Mouse (Mus musculus): Measurements from ENCODE around the gene Ehd4. TPM values are rescaled to one million over a fixed set of nuclear protein-coding genes. Genes with fewer than 3 reads are reported as not detected.

Gene Ehd4
- total RNA-seq, 1 experiment from 2014 or later, result 34.2 TPM

- DNase-seq, result no peak
Measured at GRCm38 (mm10) chr2:120069466-120069990, 84.9 kb downstream of the Ehd4 start.

DNA sequence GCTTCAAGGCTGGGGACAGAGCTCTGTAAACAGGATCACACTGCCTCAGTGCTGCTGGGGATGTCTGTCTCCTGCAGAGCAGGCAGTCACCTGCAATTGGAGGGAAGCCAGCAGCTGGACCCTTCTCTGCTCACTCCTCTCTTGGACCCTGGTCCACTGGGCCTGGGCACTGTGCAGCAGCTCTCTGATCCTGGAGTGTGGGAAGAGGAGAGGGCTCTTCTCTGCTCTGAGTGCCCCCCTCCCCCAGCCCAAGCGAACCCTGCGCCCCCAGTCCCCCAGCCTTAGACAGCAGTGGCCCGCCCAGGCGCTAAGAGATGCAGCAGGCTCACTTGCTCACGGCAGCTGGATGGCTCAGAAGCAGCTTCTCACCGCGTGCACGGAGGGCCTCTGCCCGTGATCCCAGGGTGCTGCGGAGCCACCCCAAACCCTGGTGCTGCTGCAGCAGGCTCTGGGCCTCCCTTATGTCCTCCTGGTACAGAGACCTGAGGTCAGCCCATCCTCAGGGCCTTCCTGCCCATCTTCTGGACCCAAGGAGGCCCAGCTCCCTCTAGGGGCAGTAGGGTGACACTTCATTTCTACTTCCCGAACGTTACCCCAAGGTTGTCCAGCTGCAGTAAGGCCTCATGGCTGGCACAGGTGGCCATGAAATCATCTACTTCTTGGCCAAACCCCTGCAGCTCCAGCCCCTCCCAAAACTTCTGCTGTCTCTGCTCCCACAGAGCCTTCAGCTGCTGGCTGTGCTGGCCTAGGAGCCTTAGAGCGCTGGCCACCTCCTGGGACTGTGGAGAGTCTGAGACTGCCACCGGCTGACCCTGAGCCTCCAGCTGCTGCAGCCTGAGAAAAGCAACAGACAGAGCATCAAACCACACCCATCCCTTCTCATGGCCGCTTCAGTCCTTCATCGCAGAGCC is 85.6 kb downstream of the Ehd4 start:
- DNase-seq, result peak; percentile 73

GRCm38 (mm10) chr2:120066224-120066623 is 88.2 kb downstream of the Ehd4 start:
- DNase-seq, result peak; percentile 40

DNA sequence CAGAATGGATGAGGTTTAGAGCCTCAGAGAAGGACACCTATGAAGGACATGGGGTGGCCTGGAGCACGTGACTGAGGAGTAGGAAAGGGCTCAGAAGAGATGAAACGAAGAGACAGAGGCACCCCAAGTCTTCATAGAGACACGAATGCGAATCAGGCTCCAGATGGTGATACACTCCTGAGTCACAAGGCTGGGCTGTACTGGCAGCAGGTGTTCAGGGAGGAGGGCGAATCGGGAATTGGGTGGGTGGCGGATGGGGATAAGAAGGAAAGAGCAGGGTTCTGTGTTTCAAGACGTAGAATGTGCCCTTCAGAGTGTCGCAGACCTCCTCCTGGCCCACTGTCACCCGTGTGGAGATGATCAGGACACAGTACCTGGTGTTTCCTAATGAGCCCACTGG is 89.2 kb downstream of the Ehd4 start:
- DNase-seq, result no peak

GRCm38 (mm10) chr2:120064639-120065038 is 89.8 kb downstream of the Ehd4 start:
- no peak for DNase-seq

- no peak for DNase-seq
Measured at GRCm38 (mm10) chr2:120062248-120062647, 92.2 kb downstream of the Ehd4 start.

DNA sequence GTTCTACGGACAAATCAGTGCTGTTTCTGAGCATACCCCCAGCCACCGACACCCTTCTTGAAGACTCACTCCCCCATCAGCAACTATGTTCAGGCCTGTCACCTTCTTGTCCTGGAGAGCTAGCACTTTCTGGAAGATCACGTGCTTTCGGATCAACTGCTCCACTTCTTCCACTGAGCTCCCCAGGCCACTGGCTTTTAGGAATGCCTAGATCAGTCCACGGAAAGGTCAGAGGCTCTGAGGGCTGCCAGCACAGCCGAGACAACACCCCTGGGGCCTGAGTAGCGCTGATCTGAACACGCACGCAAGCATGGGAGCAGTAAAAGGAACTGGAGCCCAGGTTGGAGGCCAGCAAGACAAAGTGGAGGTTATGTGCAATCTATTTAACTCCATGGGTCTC is 93.8 kb downstream of the Ehd4 start:
- peak; percentile 69 for DNase-seq

DNA sequence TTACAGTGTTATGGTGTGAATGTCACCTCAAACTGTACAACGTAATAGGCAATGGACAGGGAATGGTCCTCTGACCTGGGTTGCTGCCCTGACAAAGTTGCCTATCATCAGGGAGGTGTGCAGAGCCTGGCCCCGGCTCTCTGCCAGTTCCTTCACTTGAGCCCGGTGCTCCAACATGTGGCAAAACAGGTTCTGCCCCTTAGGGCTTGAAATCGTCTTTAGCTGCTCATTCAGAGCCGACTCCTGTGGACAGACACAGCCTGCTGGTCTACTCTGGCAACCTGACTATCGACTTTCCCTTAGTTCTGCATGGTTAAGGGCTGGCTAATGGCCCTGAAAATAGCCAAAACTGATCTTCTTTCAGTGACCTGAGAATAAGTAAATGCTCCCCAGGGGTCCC is 94.2 kb downstream of the Ehd4 start:
- DNase-seq, result peak; percentile 62

- no peak for DNase-seq
Measured at GRCm38 (mm10) chr2:120059466-120059865, 94.9 kb downstream of the Ehd4 start.

GRCm38 (mm10) chr2:120058818-120059217 is 95.6 kb downstream of the Ehd4 start:
- peak; percentile 40 for DNase-seq

DNA sequence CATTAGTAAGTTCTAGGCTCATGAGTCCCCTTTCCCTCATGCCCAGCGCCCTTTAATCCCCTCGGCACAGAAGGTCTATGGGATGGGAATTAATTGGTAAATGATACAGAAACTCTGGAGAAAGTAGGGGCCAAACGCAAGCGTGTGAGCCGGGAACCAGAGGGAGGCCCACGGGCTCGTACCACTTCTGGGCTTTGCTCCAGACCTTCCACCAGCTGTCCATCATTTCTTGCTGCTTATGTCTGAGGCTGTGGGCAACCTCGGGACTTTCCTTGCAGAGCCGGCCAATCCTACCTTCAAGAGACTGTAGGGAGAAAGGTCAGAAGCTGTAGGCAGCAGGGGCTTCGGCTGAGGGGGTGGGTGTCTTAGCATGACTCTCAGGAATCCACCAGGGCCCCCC is 98.5 kb downstream of the Ehd4 start:
- DNase-seq, result no peak

DNA sequence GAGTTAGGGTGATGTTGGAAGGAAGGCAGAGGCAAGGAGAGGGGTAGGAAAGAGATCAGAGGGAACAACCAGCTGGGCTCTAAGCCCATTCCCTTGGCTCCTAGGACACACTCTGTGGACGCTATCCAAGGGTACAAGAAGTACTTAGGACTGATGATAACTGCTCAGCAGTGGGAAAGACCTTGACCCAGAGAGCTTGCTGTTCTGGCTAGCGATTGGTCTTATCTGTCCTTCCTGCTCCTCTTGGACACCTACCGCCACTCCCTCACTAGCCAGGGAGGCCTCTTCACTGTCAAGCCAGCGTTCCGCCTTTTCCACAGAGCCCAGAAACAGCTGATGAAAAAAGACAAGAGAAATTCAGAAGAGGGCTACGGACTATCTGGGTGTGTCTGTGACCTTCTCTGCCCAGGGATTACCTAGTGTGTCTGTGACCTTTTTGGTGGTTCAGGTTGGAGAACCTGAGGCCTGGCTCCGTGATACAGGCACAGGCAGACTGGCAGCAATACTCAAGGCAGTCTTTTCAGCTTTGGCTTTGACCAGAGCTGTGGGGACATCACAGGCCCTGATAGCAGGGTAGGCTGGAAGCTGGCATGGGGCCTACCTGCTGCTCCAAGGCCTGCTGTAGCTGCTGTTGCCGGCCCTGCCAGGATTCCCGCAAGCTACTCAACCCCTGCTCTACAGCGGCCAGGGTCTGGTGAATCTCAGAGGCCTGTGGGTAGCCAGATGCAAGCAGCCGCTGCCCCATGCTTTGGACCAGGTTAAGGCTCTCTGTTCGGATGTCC is 99.4 kb downstream of the Ehd4 start:
- DNase-seq, result peak; percentile 75

- no peak for DNase-seq
Measured at GRCm38 (mm10) chr2:120051405-120051804, 103.0 kb downstream of the Ehd4 start.

DNA sequence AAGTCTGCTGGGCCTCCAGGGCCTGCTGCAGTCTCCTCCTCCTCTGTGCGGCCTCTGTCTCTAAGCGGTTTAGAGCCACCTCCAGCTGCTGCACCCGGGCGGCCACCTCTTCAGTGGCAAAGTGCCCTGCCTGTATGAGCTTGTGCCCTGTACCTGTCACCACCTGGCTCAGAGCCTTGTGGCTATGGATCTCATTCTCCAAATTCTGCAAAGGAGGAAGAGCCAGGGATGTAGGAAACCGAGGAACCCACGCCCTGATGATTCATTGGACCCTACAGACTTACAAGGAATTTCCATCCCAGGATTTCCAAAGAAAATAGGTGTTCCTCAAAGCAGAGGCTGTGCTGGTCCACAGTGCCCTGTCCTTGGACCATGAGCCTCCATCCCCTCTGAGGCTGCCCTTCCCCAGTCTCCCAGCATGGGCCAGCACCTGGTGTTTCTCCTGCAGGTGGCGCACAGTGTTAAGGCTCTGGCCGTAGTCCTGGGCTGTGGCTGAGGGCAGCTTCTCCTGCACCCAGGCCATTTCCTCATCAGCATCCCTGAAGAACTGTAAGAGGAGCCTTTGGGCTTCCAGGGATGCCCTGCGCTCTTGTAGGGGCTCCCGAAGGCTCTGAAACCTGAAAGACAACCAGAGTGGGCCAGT is 104.7 kb downstream of the Ehd4 start:
- peak; percentile 71 for DNase-seq

DNA sequence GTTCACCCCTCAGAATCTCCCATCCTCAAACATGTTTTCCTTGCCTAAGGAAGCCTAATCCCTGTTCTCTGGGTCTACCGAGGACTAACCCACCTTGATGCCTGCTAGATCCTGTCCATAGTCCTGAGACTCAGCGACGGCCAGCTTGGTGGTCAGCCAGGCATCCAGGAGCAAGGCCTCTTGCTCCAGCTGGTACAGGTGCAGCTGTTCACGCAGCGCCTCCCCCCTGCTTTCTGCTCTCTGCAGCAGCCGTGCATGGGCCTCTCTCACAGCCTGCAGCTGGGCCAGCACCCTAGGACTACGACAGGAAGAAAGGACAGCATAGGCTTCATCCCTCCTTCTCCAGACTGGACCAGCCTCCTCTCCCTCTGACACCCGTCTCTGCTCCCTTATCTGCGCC is 106.2 kb downstream of the Ehd4 start:
- no peak for DNase-seq

DNA sequence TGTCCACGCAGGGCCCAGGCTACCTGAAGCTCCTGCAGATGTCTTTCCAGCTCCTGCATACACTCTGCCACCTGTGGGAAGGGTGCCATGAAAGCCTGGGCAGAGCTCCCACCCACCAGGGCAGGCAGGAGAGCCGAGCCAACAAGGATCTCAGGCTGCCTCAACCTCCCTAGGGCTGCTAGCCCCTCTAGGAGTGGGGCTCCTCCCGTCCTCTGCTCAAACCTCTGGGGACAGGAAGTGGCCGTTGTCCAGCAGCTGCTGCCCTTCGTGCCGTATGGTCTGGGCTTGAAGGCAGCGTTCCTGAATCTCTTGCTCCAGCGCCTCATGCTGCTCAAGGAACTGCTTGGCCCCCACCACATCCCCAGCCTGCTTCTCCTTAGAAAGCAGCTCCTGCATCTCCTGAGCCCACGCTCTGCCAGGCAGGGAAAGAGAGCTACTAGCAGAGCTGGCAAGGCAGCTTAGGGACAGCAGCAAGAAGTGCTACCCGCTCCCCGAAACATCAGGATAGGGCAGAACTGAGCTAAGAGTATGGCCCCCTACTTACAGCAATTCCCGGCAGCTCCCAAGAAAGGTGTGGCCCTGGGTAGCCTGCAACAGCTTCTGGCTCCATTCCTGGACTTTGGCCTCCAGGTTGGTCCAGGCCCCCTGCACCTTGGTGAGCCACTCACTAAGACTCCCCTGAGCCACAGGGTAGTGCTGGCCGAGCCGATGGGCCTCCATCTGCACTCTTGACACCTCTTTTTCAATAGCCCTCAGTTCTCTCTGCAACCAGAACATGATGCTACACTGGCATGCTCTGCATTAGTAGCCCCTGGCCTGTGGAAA is 107.7 kb downstream of the Ehd4 start:
- no peak for DNase-seq

GRCm38 (mm10) chr2:120044676-120045075 is 109.7 kb downstream of the Ehd4 start:
- no peak for DNase-seq

GRCm38 (mm10) chr2:120044101-120044603 is 110.3 kb downstream of the Ehd4 start:
- peak; percentile 19 for DNase-seq

- DNase-seq, result no peak
Measured at GRCm38 (mm10) chr2:120040991-120041390, 113.4 kb downstream of the Ehd4 start.
